Mouse (Mus musculus) activated CD4-positive, CD25-positive, alpha-beta regulatory T cell, adult 4 months (primary cell): Measurements from ENCODE around the gene Pdxp. TPM values are rescaled to one million over a fixed set of nuclear protein-coding genes. Genes with fewer than 3 reads are reported as not detected.

ENCODE experiments used
- ATAC-seq: one replicate; pipeline ENCODE4 v1.8.0; 2017
- polyA plus RNA-seq, 2 experiments: library from polyadenylated mRNA; unstranded; fragments of 100-300 nt; shearing (Covaris generic); gene quantifications; one replicate each; pipeline ENCODE4 v1.2.1; 2017

Pdxp gene
- polyA plus RNA-seq, 2 experiments from 2014 or later: 2.5 TPM

- peak; percentile 41 for ATAC-seq
These were observed 13.8 kb upstream of the Pdxp start, which contains the start of gene Sh3bp1 for GRCm38 (mm10) chr15:78899740-78900584. Gene Sh3bp1, plus strand, starts transcription at chr15:78899768.

GRCm38 (mm10) chr15:78900585-78901421 lies 12.9 kb upstream of the Pdxp start:
- ATAC-seq: no peak

- ATAC-seq: no peak
These were observed 12.3 kb upstream of the Pdxp start for GRCm38 (mm10) chr15:78901422-78901789.

- ATAC-seq: no peak
These were observed 10.5 kb upstream of the Pdxp start for GRCm38 (mm10) chr15:78903243-78903642.

- ATAC-seq: no peak
These were observed 5.3 kb upstream of the Pdxp start for GRCm38 (mm10) chr15:78908399-78908798.

- no peak for ATAC-seq
These were observed 4.7 kb upstream of the Pdxp start for GRCm38 (mm10) chr15:78908982-78909381.

- ATAC-seq: no peak
These were observed 1.7 kb upstream of the Pdxp start for GRCm38 (mm10) chr15:78912040-78912439.

GRCm38 (mm10) chr15:78914091-78914822 lies 538 bp downstream of the Pdxp start:
- peak; percentile 25 for ATAC-seq

GRCm38 (mm10) chr15:78914823-78915659 lies 1.3 kb downstream of the Pdxp start:
- ATAC-seq: no peak

GRCm38 (mm10) chr15:78915660-78916017 lies 1.9 kb downstream of the Pdxp start:
- ATAC-seq: peak; percentile 26

- no peak for ATAC-seq
These were observed 2.5 kb downstream of the Pdxp start for GRCm38 (mm10) chr15:78916052-78916826.

- no peak for ATAC-seq
These were observed 4.4 kb downstream of the Pdxp start for GRCm38 (mm10) chr15:78918126-78918525.

- ATAC-seq: no peak
These were observed 6.2 kb downstream of the Pdxp start for GRCm38 (mm10) chr15:78919914-78920313.

GRCm38 (mm10) chr15:78922700-78923099 lies 9.0 kb downstream of the Pdxp start:
- no peak for ATAC-seq

- ATAC-seq: peak; percentile 64
These were observed 9.9 kb downstream of the Pdxp start for GRCm38 (mm10) chr15:78923585-78923984.

GRCm38 (mm10) chr15:78925129-78925528 lies 11.4 kb downstream of the Pdxp start:
- ATAC-seq: no peak

- peak; percentile 47 for ATAC-seq
These were observed 12.6 kb downstream of the Pdxp start, which contains the start of gene Lgals1 for GRCm38 (mm10) chr15:78926021-78926919. Gene Lgals1, plus strand, starts transcription at chr15:78926725.

- ATAC-seq: no peak
These were observed 13.5 kb downstream of the Pdxp start for GRCm38 (mm10) chr15:78927021-78927787.

- ATAC-seq: peak; percentile 71
These were observed 14.2 kb downstream of the Pdxp start for GRCm38 (mm10) chr15:78927788-78928457.
